Mouse (Mus musculus) testis, adult 2 months (tissue): ENCODE measurements around the gene Dgkq.

ENCODE experiments used
- CTCF ChIP-seq: fragments of 200-500 bp; IDR thresholded peaks from 2 replicates; pipeline ENCODE4 v1.5.1; 2012; ENCODE audit warnings: low read depth, mild to moderate bottlenecking, inconsistent platforms, low read length, moderate library complexity; ENCODE audit not compliant: control insufficient read depth, insufficient read depth, insufficient replicate concordance
- POLR2A ChIP-seq: fragments of 200-500 bp; IDR thresholded peaks from 2 replicates; pipeline ENCODE4 v1.6.1; 2012; ENCODE audit warnings: low read depth, mild to moderate bottlenecking, inconsistent platforms, low read length, moderate library complexity; ENCODE audit not compliant: control insufficient read depth

GRCm38 (mm10) chr5:108680871-108681270 lies 11.4 kb upstream of the Dgkq start:
- no peak for TF ChIP-seq CTCF
- TF ChIP-seq POLR2A, result no peak
